Mouse (Mus musculus) midbrain, embryonic 14.5 days (tissue): ENCODE data around the gene Pipox. TPM values are rescaled to one million over a fixed set of nuclear protein-coding genes. Genes with fewer than 3 reads are reported as not detected.

Experiments
- ATAC-seq: fragments of 200-750 bp; cut with Nextera tagmentation; 2 replicates; pipeline ENCODE4 v1.8.0; 2017; ENCODE audit warnings: moderate number of reproducible peaks, moderate library complexity; ENCODE audit not compliant: low FRiP score, low TSS enrichment
- DNase-seq: peaks from one replicate; pipeline ENCODE4 v3.0.0-alpha.2; 2015
- H3K27ac ChIP-seq: fragments of 300-500 bp; sonication (generic); replicated peaks from 2 replicates; pipeline ENCODE4 v1.5.1; 2014; ENCODE audit warnings: mild to moderate bottlenecking, low read depth, low read length, moderate library complexity
- H3K27me3 ChIP-seq: fragments of 300-500 bp; sonication (generic); 2 replicates; pipeline ENCODE4 v1.6.1; 2014; ENCODE audit warnings: low read length, control low read depth, mixed read lengths; ENCODE audit not compliant: control insufficient read depth, insufficient read depth
- H3K36me3 ChIP-seq: fragments of 300-500 bp; sonication (generic); 2 replicates; pipeline ENCODE4 v1.6.1; 2014; ENCODE audit warnings: low read length, control low read depth; ENCODE audit not compliant: control insufficient read depth, insufficient read depth
- H3K4me1 ChIP-seq: fragments of 300-500 bp; sonication (generic); 2 replicates; pipeline ENCODE4 v1.6.1; 2014; ENCODE audit warnings: mild to moderate bottlenecking, antibody characterized with exemption, low read length, control low read depth; ENCODE audit not compliant: control insufficient read depth, insufficient read depth
- H3K4me2 ChIP-seq: fragments of 300-500 bp; sonication (generic); 2 replicates; pipeline ENCODE4 v1.6.1; 2014; ENCODE audit warnings: mild to moderate bottlenecking, low read length, moderate library complexity
- H3K4me3 ChIP-seq: fragments of 300-500 bp; sonication (generic); replicated peaks from 2 replicates; pipeline ENCODE4 v1.5.1; 2014; ENCODE audit warnings: low read depth, low read length
- H3K9ac ChIP-seq: fragments of 300-500 bp; sonication (generic); replicated peaks from 2 replicates; pipeline ENCODE4 v1.6.1; 2014; ENCODE audit warnings: mild to moderate bottlenecking, low read length, moderate library complexity
- H3K9me3 ChIP-seq: fragments of 300-500 bp; sonication (generic); 2 replicates; pipeline ENCODE4 v1.6.1; 2016; ENCODE audit warnings: low read length, control low read depth, mixed read lengths; ENCODE audit not compliant: control insufficient read depth
- WGBS: fragments of 180-500 bp; shearing (Covaris S2); extraction: QIAGEN DNeasy Blood & Tissue Kit; methylation state at CpG from one replicate; pipeline ENCODE4 v1.1.7; 2014; 5-methylcytosine and 5-hydroxymethylcytosine counted together
- polyA plus RNA-seq: library from polyadenylated mRNA; unstranded; fragments of >200 nt; fragmentation: Nextera tagmentation; extraction: Ambion mirVana; gene quantifications from 2 replicates; pipeline ENCODE4 v1.2.1, GENCODE M21; 2014

Pipox gene
- polyA plus RNA-seq, 1 experiment from 2014 or later, result 4.0 TPM

GRCm38 (mm10) chr11:77903761-77904160 lies 9.9 kb upstream of the Pipox start:
- no peaks in the 10 kb centered on the region for H3K36me3 ChIP-seq
- H3K27me3 ChIP-seq, result no peaks in the 10 kb centered on the region
- H3K4me3 ChIP-seq, result no peak overlapping the region
- H3K4me2 ChIP-seq, result no peak overlapping the region
- peaks cover 43% of the 10 kb centered on the region for H3K4me1 ChIP-seq
- ATAC-seq (no peak), DNase-seq (no peak)
- H3K27ac ChIP-seq, result peak overlapping the region; percentile 45
- WGBS, result 25% methylated on average over 3 of the region's 3 CpGs
- no peaks in the 10 kb centered on the region for H3K9me3 ChIP-seq
- H3K9ac ChIP-seq, result no peak overlapping the region

GRCm38 (mm10) chr11:77901775-77902355 lies 8.0 kb upstream of the Pipox start:
- Histone ChIP-seq H3K4me3 (no peak overlapping the region), H3K4me1 (peaks cover 52% of the 10 kb centered on the region), H3K27ac (peak overlapping the region; percentile 66), H3K4me2 (0 out of 2 replicates have a peak overlapping the region, but pooled peaks have one; percentile 7), H3K9me3 (no peaks in the 10 kb centered on the region), H3K27me3 (no peaks in the 10 kb centered on the region), H3K36me3 (no peaks in the 10 kb centered on the region), H3K9ac (no peak overlapping the region; the same call in 1 of the 2 replicates)
- no peak for DNase-seq
- 34% methylated on average over 8 of the region's 8 CpGs for WGBS
- no peak for ATAC-seq

- Histone ChIP-seq H3K4me3 (no peak overlapping the region), H3K27me3 (no peaks in the 10 kb centered on the region), H3K9me3 (no peaks in the 10 kb centered on the region), H3K4me2 (0 out of 2 replicates have a peak overlapping the region, but pooled peaks have one; percentile 7), H3K4me1 (peaks cover 53% of the 10 kb centered on the region), H3K9ac (no peak overlapping the region; the same call in 1 of the 2 replicates), H3K27ac (peak overlapping the region; percentile 66), H3K36me3 (no peaks in the 10 kb centered on the region)
- WGBS, result 38% methylated on average over 5 of the region's 5 CpGs
- ATAC-seq (no peak), DNase-seq (no peak)
These were observed 7.5 kb upstream of the Pipox start for GRCm38 (mm10) chr11:77901366-77901765.

GRCm38 (mm10) chr11:77900696-77901095 lies 6.8 kb upstream of the Pipox start:
- Histone ChIP-seq H3K36me3 (no peaks in the 10 kb centered on the region), H3K4me3 (no peak overlapping the region), H3K4me2 (no peak overlapping the region), H3K27me3 (no peaks in the 10 kb centered on the region), H3K4me1 (peaks cover 54% of the 10 kb centered on the region), H3K9me3 (no peaks in the 10 kb centered on the region), H3K27ac (peak overlapping the region; percentile 66; the same call in 1 of the 2 replicates), H3K9ac (no peak overlapping the region)
- WGBS, result 90% methylated on average over 4 of the region's 4 CpGs
- ATAC-seq (no peak), DNase-seq (no peak)

- H3K27me3 ChIP-seq, result no peaks in the 10 kb centered on the region
- WGBS, result 92% methylated on average over 3 of the region's 3 CpGs
These were observed 6.3 kb upstream of the Pipox start for GRCm38 (mm10) chr11:77900187-77900586.

GRCm38 (mm10) chr11:77896820-77897805 lies 3.2 kb upstream of the Pipox start:
- WGBS, result 3% methylated on average over 23 of the region's 23 CpGs
- H3K4me3 ChIP-seq, result peak overlapping the region; percentile 9; the same call in 1 of the 2 replicates

More at GRCm38 (mm10) chr11:77900187-77900586, 6.3 kb upstream of the Pipox start:
- Histone ChIP-seq H3K9me3 (no peaks in the 10 kb centered on the region), H3K9ac (no peak overlapping the region), H3K27ac (no peak overlapping the region), H3K36me3 (no peaks in the 10 kb centered on the region), H3K4me1 (peaks cover 59% of the 10 kb centered on the region), H3K4me3 (no peak overlapping the region), H3K4me2 (no peak overlapping the region)
- no peak for ATAC-seq
- DNase-seq, result no peak

GRCm38 (mm10) chr11:77896480-77896819 lies 2.6 kb upstream of the Pipox start:
- WGBS, result 4% methylated on average over 6 of the region's 6 CpGs
- H3K36me3 ChIP-seq, result no peaks in the 10 kb centered on the region
- peak overlapping the region; percentile 87 for H3K27ac ChIP-seq
- peak overlapping the region; percentile 43 for H3K4me2 ChIP-seq
- H3K9me3 ChIP-seq, result no peaks in the 10 kb centered on the region
- DNase-seq, result no peak
- H3K4me3 ChIP-seq, result no peak overlapping the region
- no peak for ATAC-seq
- H3K27me3 ChIP-seq, result no peaks in the 10 kb centered on the region
- peak overlapping the region; percentile 45; the same call in 1 of the 2 replicates for H3K9ac ChIP-seq
- peaks cover 81% of the 10 kb centered on the region for H3K4me1 ChIP-seq

More at GRCm38 (mm10) chr11:77896820-77897805, 3.2 kb upstream of the Pipox start:
- DNase-seq, result peak; percentile 83
- Histone ChIP-seq H3K27me3 (no peaks in the 10 kb centered on the region), H3K4me1 (peaks cover 83% of the 10 kb centered on the region), H3K36me3 (no peaks in the 10 kb centered on the region), H3K27ac (peak overlapping the region; percentile 87), H3K9ac (peak overlapping the region; percentile 45), H3K4me2 (peak overlapping the region; percentile 43), H3K9me3 (no peaks in the 10 kb centered on the region)
- ATAC-seq, result peak; percentile 24; the same call in 1 of the 2 replicates

- H3K9ac ChIP-seq, result peak overlapping the region; percentile 45; the same call in 1 of the 2 replicates
- H3K27me3 ChIP-seq, result no peaks in the 10 kb centered on the region
- no peak overlapping the region for H3K4me3 ChIP-seq
- DNase-seq (no peak), ATAC-seq (no peak)
- H3K27ac ChIP-seq, result peak overlapping the region; percentile 87
- no peaks in the 10 kb centered on the region for H3K36me3 ChIP-seq
- H3K9me3 ChIP-seq, result no peaks in the 10 kb centered on the region
- 31% methylated on average over 9 of the region's 9 CpGs for WGBS
- H3K4me1 ChIP-seq, result peaks cover 79% of the 10 kb centered on the region
- peak overlapping the region; percentile 43 for H3K4me2 ChIP-seq
These were observed 2.1 kb upstream of the Pipox start for GRCm38 (mm10) chr11:77896011-77896410.
